Mouse (Mus musculus): ENCODE data around the gene Hacl1. TPM values are rescaled to one million over a fixed set of nuclear protein-coding genes. Genes with fewer than 3 reads are reported as not detected.
"Not testable (repeated sequence)": the region's sequence is repeated elsewhere in the genome, so short reads cannot be mapped to it uniquely, and the experiment has no call there.

Hacl1 gene
- total RNA-seq, 2 experiments from 2014 or later, result 10.9 to 14.0 TPM

- no peak for DNase-seq
Measured at GRCm38 (mm10) chr14:31630677-31631076, 10.4 kb downstream of the Hacl1 start.

- DNase-seq, result no peak
Measured at GRCm38 (mm10) chr14:31622748-31623147, 18.3 kb downstream of the Hacl1 start.

DNA sequence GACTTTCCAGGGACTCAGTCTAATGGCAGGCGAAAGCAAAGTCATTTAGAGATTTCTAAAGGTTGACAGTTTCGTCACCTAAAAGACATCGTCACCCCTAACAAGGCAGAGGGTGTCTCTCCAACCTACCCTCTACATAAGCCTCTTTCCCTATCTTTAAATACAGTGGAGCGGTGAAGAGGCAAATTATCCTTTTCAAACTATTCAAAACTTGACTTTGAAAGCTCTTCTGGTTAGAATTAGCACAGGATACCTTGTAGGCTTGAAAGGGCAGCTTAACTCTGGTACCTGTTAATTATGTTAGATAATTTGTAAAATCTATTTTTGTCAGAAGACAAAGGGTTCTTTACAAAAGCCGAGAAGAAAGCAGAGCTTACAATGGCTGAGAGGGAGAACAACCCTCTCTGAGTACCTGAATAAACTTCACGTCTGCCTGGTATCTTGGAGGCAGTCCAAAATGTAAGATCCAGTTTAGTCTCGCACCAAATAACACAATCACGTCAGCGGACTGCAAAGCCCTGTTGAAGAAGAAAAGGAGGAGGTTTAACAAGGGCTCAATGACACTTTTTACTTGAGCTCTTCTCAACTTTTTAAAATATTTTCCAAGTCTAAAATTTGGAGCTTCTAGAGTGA, 20.4 kb downstream of the Hacl1 start:
- no peak for DNase-seq

DNA sequence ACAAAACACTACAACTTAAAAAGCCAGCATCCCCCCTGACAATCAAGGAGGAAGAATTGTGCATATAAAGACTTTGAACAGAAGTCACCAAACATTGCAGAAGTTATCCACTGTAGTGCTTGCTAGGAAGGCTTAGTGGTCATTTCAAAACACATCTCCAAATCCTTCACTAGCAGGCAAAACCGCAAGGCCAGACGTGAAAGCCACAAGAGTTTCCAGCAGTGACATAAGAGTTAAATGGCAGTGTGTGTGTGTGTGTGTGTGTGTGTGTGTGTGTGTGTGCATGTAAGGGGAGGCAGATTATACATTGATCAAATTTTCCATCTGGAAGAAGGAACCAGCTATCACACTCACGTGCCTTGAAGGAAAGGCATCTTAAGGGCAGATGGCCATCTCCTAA, 23.1 kb downstream of the Hacl1 start:
- no peak for DNase-seq

DNA sequence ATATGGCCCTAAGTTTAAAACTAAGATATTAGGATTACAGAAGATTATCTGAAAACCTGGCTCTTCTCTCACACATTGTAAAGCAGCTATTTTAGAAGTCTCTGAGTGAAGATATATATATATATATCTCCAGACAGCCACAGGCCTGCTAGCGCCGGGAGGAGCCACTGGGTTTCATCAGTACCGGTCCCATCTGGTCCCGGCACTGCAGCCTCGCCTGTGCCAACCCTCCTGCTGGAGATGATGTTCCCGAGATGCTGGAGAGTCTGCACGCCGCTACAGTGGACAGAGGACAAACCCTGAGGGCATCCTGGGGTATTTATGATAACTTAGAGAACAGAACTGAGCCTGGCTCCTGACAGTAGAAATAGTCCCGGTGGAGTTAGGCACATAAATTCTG, 23.9 kb downstream of the Hacl1 start:
- DNase-seq, result no peak

GRCm38 (mm10) chr14:31613671-31614070, 27.4 kb downstream of the Hacl1 start:
- no peak for DNase-seq

DNA sequence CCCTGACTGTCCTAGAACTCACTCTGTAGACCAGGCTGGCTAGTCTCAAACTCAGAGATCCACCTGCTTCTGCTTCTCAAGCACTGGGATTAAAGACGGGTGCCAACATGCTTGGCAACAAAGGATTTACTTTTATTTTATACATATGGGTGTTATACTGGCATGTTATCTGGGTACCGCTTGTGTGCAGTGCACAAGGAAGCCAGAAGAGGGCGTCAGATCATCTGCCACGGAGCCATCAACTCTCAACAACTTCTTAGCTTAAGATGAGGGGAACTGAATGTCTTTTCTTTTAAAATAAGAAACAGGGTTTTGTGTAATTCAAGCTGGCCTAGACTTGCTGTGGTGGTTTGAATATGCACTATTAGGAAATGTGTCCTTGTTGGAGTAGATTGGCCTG, 29.1 kb downstream of the Hacl1 start:
- DNase-seq, result no peak

GRCm38 (mm10) chr14:31605514-31605913, 35.6 kb downstream of the Hacl1 start:
- DNase-seq, result peak; percentile 17

- peak; percentile 48 for DNase-seq
Measured at GRCm38 (mm10) chr14:31604916-31605315, 36.2 kb downstream of the Hacl1 start.

GRCm38 (mm10) chr14:31602616-31602979, 38.5 kb downstream of the Hacl1 start:
- DNase-seq, result not testable (repeated sequence)

DNA sequence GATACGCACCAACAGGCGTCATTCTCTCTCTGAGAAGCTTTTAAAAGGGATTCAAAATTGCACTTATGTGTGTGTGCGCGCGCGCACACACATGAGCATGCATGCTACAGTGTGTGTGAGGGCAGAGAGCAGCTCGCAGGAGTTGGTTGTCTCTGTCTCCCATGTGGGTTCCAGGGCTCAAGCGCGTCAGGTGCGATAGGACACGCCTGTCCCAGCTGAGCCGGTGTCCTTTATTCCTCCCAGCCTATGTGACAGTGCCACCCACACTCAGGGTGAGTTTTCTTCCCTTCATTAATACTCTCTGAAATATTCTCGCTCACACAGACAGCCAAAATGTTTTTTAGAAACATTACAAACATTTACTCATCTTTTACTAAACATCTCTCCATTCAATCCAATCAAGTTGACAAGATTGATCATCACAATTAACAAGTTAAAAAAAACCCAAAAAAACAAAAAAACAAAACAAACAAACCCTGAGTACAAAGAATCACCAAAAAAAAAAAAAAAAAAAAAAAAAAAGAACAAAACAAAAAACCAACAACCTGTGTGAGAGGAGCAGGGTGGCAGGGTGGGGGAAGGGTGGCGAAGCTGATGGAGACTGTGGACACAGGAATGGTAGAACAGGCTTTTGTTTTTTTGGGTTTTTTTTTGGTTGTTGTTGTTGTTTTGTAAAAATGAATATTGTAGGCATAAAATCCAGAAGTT, 39.0 kb downstream of the Hacl1 start:
- no peak for DNase-seq

DNA sequence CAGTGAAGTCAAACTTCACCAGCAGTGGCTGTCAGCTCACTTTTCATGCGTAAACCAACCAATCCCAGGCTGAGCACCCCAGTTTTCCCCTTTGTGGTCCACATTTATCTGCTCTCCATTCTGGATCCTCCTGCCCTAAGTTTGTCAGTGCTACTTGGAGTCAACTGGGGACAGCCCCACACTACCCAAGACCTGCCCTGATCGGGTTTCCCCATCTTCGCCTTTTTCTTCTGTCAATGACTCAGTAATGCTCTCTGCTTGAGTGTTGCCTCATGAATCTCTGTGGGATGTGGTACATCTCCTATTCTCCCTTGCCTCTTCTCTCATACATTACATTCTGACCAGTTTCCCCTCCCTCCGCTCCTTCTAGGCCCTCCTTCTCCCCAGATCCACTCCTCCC, 43.6 kb downstream of the Hacl1 start:
- no peak for DNase-seq

DNA sequence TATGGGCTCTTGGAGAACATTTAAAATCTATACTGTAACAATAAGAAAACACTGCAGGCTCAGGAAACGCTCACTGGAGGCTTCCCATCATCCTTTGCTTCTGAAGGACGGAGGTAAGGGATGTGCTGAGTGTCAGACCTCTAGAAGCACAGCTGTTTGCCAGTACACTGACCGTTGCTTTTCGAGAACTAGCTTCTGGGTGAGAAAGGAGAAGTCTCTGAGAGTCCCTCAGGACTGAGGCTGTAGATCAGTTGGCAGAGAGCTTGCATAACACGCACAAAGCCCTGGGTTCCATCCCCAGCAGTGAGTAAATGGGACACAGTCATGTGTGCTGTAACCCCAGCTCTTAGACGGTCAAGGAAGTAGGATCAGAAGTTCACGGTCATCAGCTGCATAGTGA, 44.7 kb downstream of the Hacl1 start:
- no peak for DNase-seq

GRCm38 (mm10) chr14:31594693-31595092, 46.4 kb downstream of the Hacl1 start:
- DNase-seq, result no peak

DNA sequence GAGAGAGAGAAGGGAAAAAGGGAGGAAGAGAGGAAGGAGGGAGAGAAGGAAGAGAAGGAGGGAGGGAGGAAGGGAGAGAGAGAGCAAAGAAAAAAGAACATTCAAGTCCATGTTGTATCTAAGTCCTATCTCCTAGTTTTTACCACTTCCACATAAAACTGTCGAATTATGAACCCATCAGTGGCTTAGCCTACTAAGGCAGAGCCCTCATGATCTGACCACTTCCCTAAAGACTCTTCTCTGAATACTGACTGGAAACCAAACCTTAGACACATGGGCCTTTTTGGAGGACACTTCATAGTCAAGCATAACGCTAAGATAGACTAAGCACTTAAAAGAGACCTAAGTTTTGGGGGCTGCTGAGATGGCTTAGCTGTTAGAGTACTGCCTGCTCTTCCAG, 48.0 kb downstream of the Hacl1 start:
- DNase-seq, result no peak

DNA sequence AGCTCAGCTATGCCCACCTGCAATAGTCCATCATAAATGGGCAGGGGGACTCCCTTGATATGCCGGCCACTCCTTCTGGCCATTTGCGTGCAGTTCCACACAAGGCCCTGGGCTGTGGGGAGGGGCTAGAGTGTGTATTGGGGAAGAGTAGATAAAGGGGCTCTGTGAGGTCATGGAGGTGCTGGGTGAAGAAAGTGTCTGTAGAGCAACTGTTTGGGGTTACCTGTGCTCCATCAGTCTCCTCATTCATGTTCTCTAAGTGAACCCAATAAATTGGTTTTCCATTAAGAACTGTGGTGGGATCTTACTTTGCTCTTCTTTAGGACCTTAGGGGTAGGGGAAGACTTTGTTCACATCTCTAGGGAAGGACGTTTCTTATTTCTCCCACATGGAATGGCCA, 49.8 kb downstream of the Hacl1 start, which contains the start of gene Colq:
Gene Colq (minus strand): TSS at position 101 of the 400 bp plus-strand sequence.
- DNase-seq, result no peak

DNA sequence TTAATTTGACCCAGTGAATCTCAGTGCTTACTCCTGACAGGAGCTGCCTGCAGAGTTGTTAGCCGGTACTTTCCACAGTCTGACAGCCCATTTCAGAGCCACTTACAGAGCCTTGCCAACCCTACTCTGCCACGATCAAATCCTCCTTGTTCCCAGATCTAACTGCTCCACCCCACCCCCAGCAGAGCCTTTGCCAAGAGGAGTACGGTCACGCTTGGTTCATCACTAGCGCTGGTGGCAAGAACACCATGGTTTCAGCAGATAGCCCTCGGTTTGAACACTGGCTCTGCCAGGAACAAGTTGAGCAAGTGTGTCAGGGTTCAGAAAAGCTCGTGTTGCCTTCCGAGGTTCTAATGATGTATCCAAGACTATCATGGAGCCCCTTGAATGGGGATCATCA, 54.6 kb downstream of the Hacl1 start:
- no peak for DNase-seq

DNA sequence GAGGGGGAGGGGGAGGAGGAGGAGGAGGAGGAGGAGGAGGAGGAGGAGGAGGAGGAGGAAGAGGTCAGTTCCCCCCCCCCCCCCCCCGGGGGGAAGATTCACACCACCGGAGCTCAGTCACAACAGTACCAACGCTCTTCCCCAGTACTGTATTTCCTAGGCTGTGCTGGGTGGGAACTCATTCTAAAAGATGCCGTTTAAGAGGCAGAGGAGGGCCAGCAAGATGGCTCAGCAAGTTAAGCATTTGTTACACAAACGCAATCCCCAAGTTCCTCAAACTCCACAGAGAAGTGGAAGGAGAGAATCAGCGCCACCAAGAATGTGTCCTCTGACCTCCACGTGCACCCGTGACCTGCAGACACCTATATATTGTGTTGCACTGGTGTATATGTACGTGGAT, 58.0 kb downstream of the Hacl1 start:
- no peak for DNase-seq

DNA sequence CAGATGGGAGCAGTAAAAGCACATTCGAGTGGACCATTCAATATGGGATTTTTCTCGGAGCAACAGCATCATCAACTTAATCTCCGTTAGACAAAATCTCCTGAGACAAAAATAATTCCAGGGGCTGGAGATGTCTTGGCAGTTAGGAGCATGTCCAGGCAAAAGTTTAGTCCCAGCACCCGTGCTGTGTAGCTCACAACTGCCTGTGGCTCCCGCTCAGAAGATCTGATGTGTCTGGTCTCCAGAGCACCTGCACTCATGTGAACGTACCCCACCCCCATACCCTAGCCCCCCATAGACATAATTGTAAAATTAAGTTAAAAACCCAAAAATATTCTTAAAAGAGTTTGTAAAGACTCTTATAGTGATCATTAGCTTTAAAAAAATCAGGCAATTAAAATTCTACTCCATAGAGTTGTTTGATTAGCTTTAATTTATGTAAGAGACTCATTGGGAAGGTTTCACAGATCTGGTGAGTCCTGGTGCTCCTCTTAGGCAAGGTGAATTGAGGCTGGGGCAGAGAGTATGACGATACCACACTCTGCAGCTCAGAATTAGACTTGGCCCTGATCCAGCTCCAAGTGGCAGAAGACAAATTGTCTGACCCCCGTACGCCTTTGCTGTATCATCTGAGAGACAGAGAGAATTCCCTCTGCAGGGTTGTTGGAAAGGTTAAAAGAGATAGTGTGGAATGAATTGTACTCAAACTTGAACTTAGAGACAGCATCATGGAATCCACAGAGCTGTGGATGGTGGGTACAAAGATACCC, 62.9 kb downstream of the Hacl1 start:
- peak; percentile 45 for DNase-seq

DNA sequence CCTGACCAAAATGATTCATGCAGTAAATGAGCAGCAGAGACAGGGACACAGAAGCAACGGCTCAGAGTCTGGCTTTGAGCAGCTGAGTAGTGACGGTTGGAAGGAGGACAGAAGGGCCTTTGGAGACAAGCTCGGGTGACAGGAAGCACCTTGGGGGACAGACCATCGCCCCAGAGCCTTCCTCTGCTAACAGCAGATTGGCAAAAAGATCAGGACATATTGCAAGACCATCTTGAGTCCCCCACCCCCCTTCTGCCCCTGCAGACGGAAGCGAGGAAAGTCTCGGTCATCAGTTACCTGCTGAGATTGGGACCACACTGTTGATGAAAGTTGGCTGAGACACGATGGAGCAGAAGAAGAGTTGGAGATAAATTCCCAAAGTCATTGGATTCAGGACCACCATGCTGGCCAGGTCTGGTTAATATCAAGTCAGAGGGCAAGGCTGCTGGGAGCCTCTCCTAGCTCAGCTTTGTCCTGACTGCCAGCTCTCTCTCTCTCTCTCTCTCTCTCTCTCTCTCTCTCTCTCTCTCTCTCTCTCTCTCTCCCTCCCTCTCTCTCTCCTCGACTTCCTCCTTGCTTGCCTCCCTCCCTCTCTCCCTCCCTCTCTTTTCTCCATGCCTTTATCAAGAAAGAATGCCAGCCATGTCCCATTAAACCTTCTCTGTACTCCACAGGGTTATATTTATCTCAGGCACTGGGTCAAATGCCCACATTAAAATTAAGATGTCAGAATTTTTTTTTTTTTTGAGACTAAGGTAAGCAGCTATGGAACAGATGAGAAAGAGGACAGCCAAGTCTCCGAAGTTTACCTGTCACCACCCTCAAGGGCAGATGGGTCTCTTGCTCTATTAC, 64.0 kb downstream of the Hacl1 start:
- DNase-seq, result no peak

GRCm38 (mm10) chr14:31575866-31576265, 65.2 kb downstream of the Hacl1 start:
- no peak for DNase-seq

GRCm38 (mm10) chr14:31574903-31575665, 66.0 kb downstream of the Hacl1 start:
- no peak for DNase-seq

All from heart, postnatal 4 days (tissue).